ENCODE assay signal across 12 mouse cellular contexts in the genomic region with DNA sequence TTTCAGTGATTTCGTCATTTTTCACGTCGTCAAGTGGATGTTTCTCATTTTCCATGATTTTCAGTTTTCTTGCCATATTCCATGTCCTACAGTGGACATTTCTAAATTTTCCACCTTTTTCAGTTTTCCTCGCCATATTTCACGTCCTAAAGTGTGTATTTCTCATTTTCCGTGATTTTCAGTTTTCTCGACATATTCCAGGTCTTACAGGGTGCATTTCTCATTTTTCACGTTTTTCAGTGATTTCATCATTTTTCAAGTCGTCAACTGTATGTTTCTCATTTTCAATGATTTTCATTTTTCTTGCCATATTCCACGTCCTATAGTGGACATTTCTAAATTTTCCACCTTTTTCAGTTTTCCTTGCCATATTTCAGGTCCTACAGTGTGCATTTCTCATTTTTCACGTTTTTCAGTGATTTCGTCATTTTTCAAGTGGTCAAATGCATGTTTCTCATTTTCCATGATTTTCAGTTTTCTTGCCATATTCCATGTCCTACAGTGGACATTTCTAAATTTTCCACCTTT. TPM values are rescaled to one million over a fixed set of nuclear protein-coding genes. Genes with fewer than 3 reads are reported as not detected.
A peak's percentile ranks its signal among the peaks of the same experiment; 100 is the strongest.
DNase-seq lines count a peak whose midpoint lies in the region; ATAC-seq and TF ChIP-seq lines count a peak whose summit lies in the region.
"Not testable (repeated sequence)": the region's sequence is repeated elsewhere in the genome, so short reads cannot be mapped to it uniquely, and the experiment has no call there.
"Had no signal": no experiment of that assay in that cellular context is flagged by ENCODE, and none has a peak within 500 bp of the region (broad histone marks: within the 10 kb centered on the region; RNA-seq: fewer than 3 reads in every experiment).

Gm10722 (plus strand) TSS at position 478 of the 528 bp plus-strand sequence.

- TF ChIP-seq CTCF in embryonic fibroblast, embryonic 13.5 days (IDR thresholded peaks at IDR 0.05; ENCODE audit: borderline replicate concordance, insufficient read depth, low read length), result 0 out of 2 replicates have a peak, but pooled peaks have one; percentile 3
- TF ChIP-seq CTCF in liver, postnatal 0 days (IDR thresholded peaks at IDR 0.05; ENCODE audit: low read depth), result not testable (repeated sequence)

- DNase-seq in MEL-GATA-1-ER (ENCODE audit: extremely low read depth, low read depth), result peak; percentile 32
- DNase-seq in c-Kit-positive CD71-negative TER-119-negative erythroid progenitor cells, embryonic 14.5 days (ENCODE audit: low read depth), result peak; percentile 20
- peak; percentile 29 to 44 for DNase-seq in heart, adult 9 months (ENCODE audit: low spot score in 2 of 2)
- DNase-seq in kidney, postnatal 4 days, result peak; percentile 10 to 21
- DNase-seq in liver, postnatal 0 days, result peak; percentile 12
- peak; percentile 22 for DNase-seq in retina, adult 2 months (ENCODE audit: low read depth, low spot score)
- DNase-seq in urinary bladder, postnatal 36 days (ENCODE audit: low spot score in 2 of 2), result peak; percentile 4 to 34

- not testable (repeated sequence) for H3K4me3 ChIP-seq in embryonic fibroblast, embryonic 13.5 days (ENCODE audit: insufficient read depth, low read length); liver, postnatal 0 days (ENCODE audit: low read depth, low read length)

- TF ChIP-seq EP300 in liver, postnatal 0 days (IDR thresholded peaks at IDR 0.05; ENCODE audit: low read depth), result not testable (repeated sequence)

- WGBS in liver, postnatal 0 days (ENCODE audit: insufficient replicate concordance), result 62% methylated on average over 12 of the region's 12 CpGs

- not testable (repeated sequence) for H3K4me2 ChIP-seq in liver, postnatal 0 days (ENCODE audit: low read depth, low read length)

- not testable (repeated sequence) for H3K36me3 ChIP-seq in liver, postnatal 0 days (replicated peaks; ENCODE audit: insufficient read depth, low read length)

- not testable (repeated sequence) for H3K9ac ChIP-seq in liver, postnatal 0 days (replicated peaks)

- not testable (repeated sequence) for TF ChIP-seq POLR2A in embryonic fibroblast, embryonic 13.5 days (IDR thresholded peaks at IDR 0.05; ENCODE audit: low read depth, low read length)

- ATAC-seq in liver, postnatal 0 days, result not testable (repeated sequence)

- not testable (repeated sequence) for H3K27me3 ChIP-seq in liver, postnatal 0 days (ENCODE audit: insufficient read depth, low read length)

- H3K4me1 ChIP-seq in embryonic fibroblast, embryonic 13.5 days (ENCODE audit: control insufficient read depth, insufficient read depth, low read length); liver, postnatal 0 days (ENCODE audit: insufficient read depth): not testable (repeated sequence)

- H3K27ac ChIP-seq in embryonic fibroblast, embryonic 13.5 days (ENCODE audit: insufficient read depth, low read length); liver, postnatal 0 days (ENCODE audit: low read depth): not testable (repeated sequence)

- not testable (repeated sequence) for H3K9me3 ChIP-seq in liver, postnatal 0 days (ENCODE audit: low read length)

RNA-seq across cellular contexts. Expression of gene Gm10722, which starts in this region (rescaled TPM):
- polyA plus RNA-seq in embryonic fibroblast, embryonic 13.5 days (2011; ENCODE audit: insufficient read length, low read depth, missing spikeins), result not detected in 2 replicates
- polyA plus RNA-seq in liver, postnatal 0 days (2015; fragmentation: Nextera tagmentation; extraction: Ambion mirVana), result not detected in 2 replicates
- polyA plus RNA-seq: forebrain, embryonic 15.5 days; heart, embryonic 13.5 days; intestine, postnatal 0 days; lung, embryonic 16.5 days had no signal

Comparison
In these comparisons a context has a peak if more than half of its experiments do, and no peak if none do; other contexts are left out.
1. Peak in DNase-seq in liver, postnatal 0 days; RNA of the gene not detected or under 1 TPM.